In genomic region chr11:87353646-87354170, GRCm38 (mm10) we compare ENCODE assay signal across 31 mouse cellular contexts. TPM values are rescaled to one million over a fixed set of nuclear protein-coding genes. Genes with fewer than 3 reads are reported as not detected.
A peak's percentile ranks its signal among the peaks of the same experiment; 100 is the strongest.
DNase-seq lines count a peak whose midpoint lies in the region; ATAC-seq and TF ChIP-seq lines count a peak whose summit lies in the region.
"Had no signal": no experiment of that assay in that cellular context is flagged by ENCODE, and none has a peak within 500 bp of the region (broad histone marks: within the 10 kb centered on the region; RNA-seq: fewer than 3 reads in every experiment).

No protein-coding gene starts in this region.

- H3K4me3 ChIP-seq in olfactory bulb, adult 2 months (ENCODE audit: insufficient read depth, low read depth, low read length) = no peak overlapping the region
- H3K4me3 ChIP-seq in neural tube, embryonic 15.5 days (replicated peaks) = no peak overlapping the region
- H3K4me3 ChIP-seq: forebrain, embryonic 10.5 days; forebrain, embryonic 13.5 days; gastrocnemius, adult 2 months; heart, embryonic 12.5 days; heart, embryonic 15.5 days had no signal

- peak overlapping the region; percentile 36; the same call in 1 of the 2 replicates for H3K27ac ChIP-seq in olfactory bulb, adult 2 months (ENCODE audit: insufficient read depth, low read depth, low read length)
- no peak overlapping the region for H3K27ac ChIP-seq in neural tube, embryonic 15.5 days (replicated peaks)
- H3K27ac ChIP-seq: forebrain, embryonic 10.5 days; forebrain, embryonic 13.5 days; gastrocnemius, adult 2 months; heart, embryonic 15.5 days; hindbrain, embryonic 14.5 days; hindbrain, postnatal 0 days had no signal

- ATAC-seq in neural tube, embryonic 15.5 days (ENCODE audit: low FRiP score) = no peak
- ATAC-seq: activated CD4-positive, CD25-positive, alpha-beta regulatory T cell, adult 4 months; forebrain, embryonic 13.5 days; forebrain, embryonic 16.5 days; hindbrain, postnatal 0 days; inflammation-experienced regulatory T-cells, adult 6 months; intestine, embryonic 16.5 days; Patski had no signal

- H3K36me3 ChIP-seq in neural tube, embryonic 15.5 days = no peaks in the 10 kb centered on the region
- H3K36me3 ChIP-seq: heart, embryonic 12.5 days; heart, embryonic 15.5 days had no signal

- TF ChIP-seq POLR2A in olfactory bulb, adult 2 months (IDR thresholded peaks at IDR 0.05; ENCODE audit: insufficient read depth, low read depth, low read length) = no peak

- no peaks in the 10 kb centered on the region for H3K27me3 ChIP-seq in neural tube, embryonic 15.5 days (replicated peaks)
- H3K27me3 ChIP-seq: forebrain, embryonic 13.5 days; heart, embryonic 12.5 days; heart, embryonic 15.5 days had no signal

- whole genome bisulfite sequencing in olfactory bulb, adult 2 months = 58% methylated on average over 7 of the region's 7 CpGs
- WGBS in neural tube, embryonic 15.5 days = 84% methylated on average over 7 of the region's 7 CpGs

- DNase-seq in adrenal gland, adult 2 months = peak; percentile 26
- DNase-seq in adrenal gland, postnatal 25 days = no peak
- peak; percentile 55 for DNase-seq in heart, adult 11 months
- DNase-seq in heart, postnatal 14 days = no peak
- DNase-seq in ES-CJ7 (ENCODE audit: low read depth, low spot score) = peak; percentile 72
- DNase-seq: B cell, adult 2 months; cerebellum, adult 11 months; cerebellum, adult 2 months; cerebellum, postnatal 10 days; cerebellum, postnatal 36 days; gastrocnemius, adult 2 months; gastrocnemius, postnatal 14 days; heart, adult 18-20 months; heart, postnatal 10 days; heart, postnatal 4 days; kidney, adult 18-20 months; kidney, adult 9 months had no signal

- H3K4me2 ChIP-seq in neural tube, embryonic 15.5 days = no peak overlapping the region
- H3K4me2 ChIP-seq: forebrain, embryonic 13.5 days; heart, embryonic 12.5 days; heart, embryonic 15.5 days; hindbrain, embryonic 14.5 days had no signal

- no peak overlapping the region for H3K9ac ChIP-seq in neural tube, embryonic 15.5 days (replicated peaks)
- H3K9ac ChIP-seq: forebrain, embryonic 13.5 days; heart, embryonic 12.5 days; heart, embryonic 15.5 days; hindbrain, embryonic 14.5 days had no signal

- intact Hi-C loops in heart, postnatal 14 days (cut with DNase I) = no loop called here

- H3K9me3 ChIP-seq in neural tube, embryonic 15.5 days (replicated peaks) = no peaks in the 10 kb centered on the region
- H3K9me3 ChIP-seq: forebrain, embryonic 10.5 days; forebrain, embryonic 13.5 days; heart, embryonic 12.5 days; heart, embryonic 15.5 days had no signal

- TF ChIP-seq CTCF in olfactory bulb, adult 2 months (IDR thresholded peaks at IDR 0.05; ENCODE audit: insufficient read depth, low read depth, low read length) = no peak

- peaks cover 5% of the 10 kb centered on the region for H3K4me1 ChIP-seq in olfactory bulb, adult 2 months (ENCODE audit: control insufficient read depth, insufficient read depth, low read length)
- peaks cover 15% of the 10 kb centered on the region for H3K4me1 ChIP-seq in neural tube, embryonic 15.5 days

RNA-seq across cellular contexts. Expression of gene Ppm1e, which starts 5.1 kb away (rescaled TPM):
- total RNA-seq in adrenal gland, adult 2 months (2021) = 10 to 100 TPM; 21.6 to 28.1 TPM
- 5.5 and 5.9 TPM in 2 replicates for polyA plus RNA-seq in adrenal gland, adult 2 months (2012; rRNA removed)
- total RNA-seq in adrenal gland, postnatal 25 days (2021) = 24.3 and 28.3 TPM in 2 replicates
- total RNA-seq in heart, postnatal 14 days (2021) = 10 to 100 TPM; 12.0 to 14.7 TPM
- 159 and 312 TPM in 2 replicates for polyA plus RNA-seq in olfactory bulb, adult 2 months (2012; ENCODE audit: insufficient read depth, insufficient read length, low replicate concordance, missing spikeins)
- polyA plus RNA-seq in neural tube, embryonic 15.5 days (2015; fragmentation: Nextera tagmentation; extraction: Ambion mirVana) = 20.9 and 26.3 TPM in 2 replicates

RNA-seq across cellular contexts. Expression of gene Rad51c, which starts 51.0 kb away (rescaled TPM):
- total RNA-seq in adrenal gland, adult 2 months (2021) = 1 to 10 TPM; 1.6 to 2.2 TPM
- polyA plus RNA-seq in adrenal gland, adult 2 months (2012; rRNA removed) = 0.13 and 0.15 TPM in 2 replicates
- total RNA-seq in adrenal gland, postnatal 25 days (2021) = 2.0 and 3.2 TPM in 2 replicates
- 1 to 10 TPM; 2.5 to 2.7 TPM for total RNA-seq in heart, postnatal 14 days (2021)
- not detected in 2 replicates for polyA plus RNA-seq in olfactory bulb, adult 2 months (2012; ENCODE audit: insufficient read depth, insufficient read length, low replicate concordance, missing spikeins)
- 4.0 and 5.7 TPM in 2 replicates for polyA plus RNA-seq in neural tube, embryonic 15.5 days (2015; fragmentation: Nextera tagmentation; extraction: Ambion mirVana)

RNA-seq across cellular contexts. Expression of gene Tex14, which starts 51.2 kb away (rescaled TPM):
- 1 to 10 TPM in 1 of 2 experiments, under 1 TPM in 1; 0.35 to 1.3 TPM for total RNA-seq in adrenal gland, adult 2 months (2021)
- 0.03 and 0.08 TPM in 2 replicates for polyA plus RNA-seq in adrenal gland, adult 2 months (2012; rRNA removed)
- total RNA-seq in adrenal gland, postnatal 25 days (2021) = 0.19 and 1.1 TPM in 2 replicates
- total RNA-seq in heart, postnatal 14 days (2021) = under 1 TPM; 0.27 to 0.41 TPM
- not detected in 2 replicates for polyA plus RNA-seq in olfactory bulb, adult 2 months (2012; ENCODE audit: insufficient read depth, insufficient read length, low replicate concordance, missing spikeins)
- 0.86 and 0.92 TPM in 2 replicates for polyA plus RNA-seq in neural tube, embryonic 15.5 days (2015; fragmentation: Nextera tagmentation; extraction: Ambion mirVana)
- total RNA-seq: gastrocnemius, adult 2 months; heart, postnatal 4 days had no signal
- polyA plus RNA-seq: forebrain, embryonic 10.5 days; hindbrain, embryonic 11.5 days had no signal

Comparison
In these comparisons a context has a peak if more than half of its experiments do, and no peak if none do; other contexts are left out.
1. DNase-seq: peak in adrenal gland, adult 2 months (single experiment), heart, adult 11 months (single experiment) and ES-CJ7 (single experiment); none in adrenal gland, postnatal 25 days (single experiment) and heart, postnatal 14 days (0 of 2).